Mouse (Mus musculus) testis, adult 2 months (tissue): ENCODE results near the gene Acp4.

Experiments used
- CTCF ChIP-seq: fragments of 200-500 bp; IDR thresholded peaks from 2 replicates; pipeline ENCODE4 v1.5.1; 2012; ENCODE audit warnings: low read depth, mild to moderate bottlenecking, inconsistent platforms, low read length, moderate library complexity; ENCODE audit not compliant: control insufficient read depth, insufficient read depth, insufficient replicate concordance
- POLR2A ChIP-seq: fragments of 200-500 bp; IDR thresholded peaks from 2 replicates; pipeline ENCODE4 v1.6.1; 2012; ENCODE audit warnings: low read depth, mild to moderate bottlenecking, inconsistent platforms, low read length, moderate library complexity; ENCODE audit not compliant: control insufficient read depth

- 0 out of 2 replicates have a peak, but pooled peaks have one; percentile 14 for TF ChIP-seq CTCF
- TF ChIP-seq POLR2A, result peak; percentile 98
Observed at GRCm38 (mm10) chr7:44246055-44246983, 10.9 kb downstream of the Acp4 start, which contains the start of the genes 1700028J19Rik and 2410002F23Rik.
